Mouse (Mus musculus): ENCODE data around the gene Zbtb20.

Gene Zbtb20

DNA sequence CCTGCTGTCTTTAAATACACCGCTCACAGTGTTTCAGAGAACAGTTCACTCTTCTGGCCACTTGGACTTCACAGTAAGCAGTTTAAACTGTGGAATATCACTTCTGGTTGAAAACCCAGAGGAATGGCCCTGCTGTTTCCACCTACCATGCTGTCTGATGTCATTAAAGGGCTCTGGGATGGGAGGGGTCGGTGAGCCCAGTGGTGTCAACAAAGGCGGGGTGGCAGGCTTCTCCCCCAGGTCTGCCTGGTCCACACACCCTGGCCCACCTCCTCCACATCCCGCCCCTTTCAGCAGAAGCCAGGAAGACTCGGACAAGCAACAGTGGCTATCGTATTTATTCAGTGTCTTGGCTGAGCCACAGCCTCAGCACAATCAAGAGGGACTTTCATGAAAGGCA, 743.6 kb downstream of the Zbtb20 start:
- DNase-seq: no peak

DNA sequence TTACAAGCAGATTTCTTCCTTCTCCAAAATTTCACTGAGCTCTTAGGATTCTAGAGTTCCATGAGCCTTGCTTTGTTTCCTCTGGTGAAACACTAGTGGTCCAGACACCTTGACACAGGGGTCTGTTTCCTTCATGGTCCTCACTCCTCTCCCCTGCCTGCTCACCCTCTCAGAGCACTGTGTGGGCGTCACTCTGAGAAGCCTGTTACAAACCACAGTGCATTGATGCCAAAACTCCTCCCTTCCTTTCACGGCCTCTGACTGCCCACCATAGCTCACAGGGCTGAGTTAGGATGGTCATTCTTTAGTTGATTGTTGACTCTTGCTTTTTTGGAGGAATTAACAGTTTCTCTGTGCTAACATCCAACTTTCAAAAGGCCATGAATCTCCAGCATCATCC, 744.7 kb downstream of the Zbtb20 start:
- DNase-seq: no peak

DNA sequence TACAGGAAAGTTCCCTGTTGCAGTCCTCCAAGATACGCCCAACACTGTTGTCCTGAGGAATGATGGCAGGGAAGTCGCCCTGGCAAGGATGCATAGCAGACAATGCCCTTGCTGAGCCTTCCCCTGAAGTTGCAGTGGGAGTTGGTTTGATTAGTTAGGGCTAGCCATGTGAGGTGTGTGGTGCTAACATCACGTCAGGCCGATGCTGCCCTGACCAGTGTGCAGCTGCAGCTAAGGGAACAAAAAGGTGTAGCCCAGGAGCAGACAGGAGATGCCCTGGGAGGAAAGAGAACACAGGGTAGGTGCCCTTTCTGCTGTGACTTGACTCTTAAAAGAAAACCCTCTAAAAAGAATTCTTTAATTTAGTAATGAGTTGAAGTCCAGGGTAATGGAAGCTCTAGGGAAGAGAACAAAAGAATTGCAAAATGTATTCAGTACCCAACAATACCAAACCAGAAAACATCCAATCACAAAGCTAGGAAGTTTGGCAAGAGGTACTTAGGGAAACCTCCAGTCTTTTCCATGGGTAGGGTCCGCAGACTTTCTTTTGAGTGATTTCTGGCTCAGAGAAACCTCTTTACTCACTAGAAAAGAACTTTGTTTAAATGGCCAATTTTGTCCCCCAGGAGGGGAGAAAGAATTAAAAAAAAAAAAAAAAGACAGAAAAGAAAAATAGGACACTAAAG, 747.8 kb downstream of the Zbtb20 start:
- no peak for DNase-seq

DNA sequence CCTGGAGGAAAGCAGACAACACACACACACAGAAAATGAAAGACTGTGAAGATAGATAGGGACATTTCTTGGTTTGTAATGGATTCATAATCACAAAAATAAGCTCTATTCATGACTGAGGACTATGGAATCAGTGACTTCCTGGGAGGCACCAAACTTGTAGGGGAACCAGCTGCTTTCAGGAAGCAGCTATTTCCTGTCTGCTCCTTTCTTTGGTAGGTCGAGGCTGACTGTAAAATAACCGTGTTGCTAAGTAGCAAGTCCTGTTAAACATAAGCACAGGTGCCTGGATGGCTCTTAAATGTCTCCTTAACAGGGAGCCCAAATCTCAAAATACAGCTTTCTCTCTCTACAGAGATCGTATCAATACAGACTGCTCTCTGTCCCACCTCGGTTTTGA, 749.2 kb downstream of the Zbtb20 start:
- DNase-seq: no peak

DNA sequence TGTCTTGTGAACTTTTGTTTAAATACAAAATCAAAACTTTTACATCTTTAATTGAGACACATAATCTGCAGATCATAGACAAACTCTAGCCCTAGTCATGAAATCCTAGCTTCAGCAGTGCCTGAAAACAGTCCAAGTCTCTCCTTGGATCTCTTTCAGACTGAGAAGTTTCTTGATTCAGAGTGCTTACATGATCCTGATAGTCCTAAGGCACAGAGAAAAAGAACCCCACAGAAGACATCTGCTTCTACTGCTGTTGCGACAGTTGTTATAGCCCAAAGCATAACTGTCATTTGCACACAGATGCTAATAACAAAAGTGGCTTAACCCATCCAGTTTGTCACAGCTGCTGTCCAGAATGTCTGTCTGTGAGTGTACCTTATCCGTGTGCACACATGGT, 749.6 kb downstream of the Zbtb20 start:
- DNase-seq: no peak

DNA sequence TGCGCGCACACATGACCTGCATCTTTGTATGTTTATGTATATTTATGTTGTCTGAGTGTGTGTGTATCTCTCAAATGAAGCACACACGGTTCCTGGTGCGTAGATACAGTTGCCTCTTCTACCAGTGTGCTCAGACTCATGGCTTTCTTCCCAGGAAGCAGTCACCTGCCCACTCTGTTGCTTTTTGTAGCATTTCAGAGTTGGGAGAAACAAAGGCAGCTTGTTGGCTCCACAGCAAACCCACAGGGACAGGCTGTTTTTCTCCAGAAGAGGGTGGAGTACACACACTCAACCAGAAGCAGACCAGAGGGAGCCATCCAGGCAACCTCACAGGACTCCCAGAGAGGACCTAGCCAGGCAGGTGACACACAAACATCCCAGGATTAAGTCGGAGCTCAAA, 750.3 kb downstream of the Zbtb20 start:
- no peak for DNase-seq

DNA sequence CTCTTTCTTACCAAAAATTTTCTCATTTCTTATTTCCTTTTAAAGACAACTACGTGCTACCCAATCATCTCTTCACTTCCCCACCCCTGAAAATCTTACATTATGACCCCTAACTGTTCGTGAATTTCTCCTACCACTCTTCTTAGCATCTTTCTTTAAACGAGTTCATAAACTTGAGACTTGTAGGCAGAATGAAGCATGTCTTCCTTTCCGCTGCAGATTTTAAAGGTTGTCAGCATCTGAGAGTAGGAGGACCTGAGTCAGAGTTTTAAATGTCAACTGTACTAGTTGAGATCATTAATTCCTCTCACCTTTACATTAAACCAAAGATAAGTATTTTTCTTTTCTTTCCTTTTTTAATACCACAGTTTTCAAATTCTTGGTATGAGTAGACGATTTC, 753.0 kb downstream of the Zbtb20 start:
- no peak for DNase-seq

DNA sequence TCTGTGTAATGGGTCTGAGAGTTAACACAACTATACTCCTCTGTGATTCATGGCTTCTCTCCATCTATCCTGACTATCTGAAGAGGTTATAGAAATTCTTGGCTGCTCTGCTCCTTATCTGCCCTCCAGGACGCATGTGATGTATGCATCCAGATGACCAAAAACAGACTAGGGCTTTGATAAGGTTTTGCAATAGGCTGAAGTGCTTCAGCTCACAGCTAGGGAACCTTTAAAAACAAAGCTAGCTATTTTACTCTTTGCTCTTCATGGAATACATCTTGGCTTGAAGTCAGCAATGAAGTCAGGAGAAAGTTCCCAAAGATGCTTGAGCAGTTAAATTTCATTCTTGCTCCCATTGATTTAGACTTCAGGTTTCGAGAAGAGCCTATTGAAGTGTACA, 756.1 kb downstream of the Zbtb20 start:
- DNase-seq: no peak

DNA sequence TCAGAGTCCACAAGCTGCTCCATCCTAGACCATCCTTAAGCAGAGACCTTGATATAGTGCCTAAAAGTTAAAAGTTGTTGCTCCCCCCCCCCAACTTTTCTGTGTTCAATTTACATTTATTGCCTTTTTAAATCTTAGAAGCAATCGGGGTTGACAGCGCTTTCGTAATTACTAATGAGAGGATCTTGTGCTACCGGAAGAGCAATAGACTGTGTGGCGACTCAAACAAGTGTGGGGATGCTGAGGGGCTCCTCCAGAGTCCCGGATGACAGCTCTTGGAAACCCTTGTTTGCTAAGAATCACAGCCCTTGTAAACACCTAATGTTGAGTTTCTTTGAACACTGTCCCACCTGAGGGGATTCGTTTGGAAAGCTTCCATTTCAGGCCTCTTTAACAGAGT, 758.4 kb downstream of the Zbtb20 start:
- DNase-seq: no peak

DNA sequence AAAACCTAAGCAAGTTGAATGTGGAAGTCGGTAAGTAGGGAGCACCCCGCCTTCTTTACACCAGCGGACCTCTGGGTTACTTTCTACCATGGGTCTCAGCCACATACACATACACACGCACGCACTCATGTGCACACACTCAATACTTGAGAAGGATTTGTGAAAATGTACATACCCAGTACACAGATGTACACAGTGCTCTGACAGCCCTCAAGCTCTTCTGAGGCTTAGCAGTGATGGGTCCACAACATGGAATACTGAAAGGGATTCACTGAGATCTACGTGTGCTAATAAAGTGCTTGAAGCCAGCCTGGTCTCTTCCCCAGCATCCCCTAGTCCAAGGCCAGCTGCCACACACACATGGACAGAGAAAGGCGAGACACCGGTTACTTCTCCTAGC, 761.6 kb downstream of the Zbtb20 start:
- no peak for DNase-seq

DNA sequence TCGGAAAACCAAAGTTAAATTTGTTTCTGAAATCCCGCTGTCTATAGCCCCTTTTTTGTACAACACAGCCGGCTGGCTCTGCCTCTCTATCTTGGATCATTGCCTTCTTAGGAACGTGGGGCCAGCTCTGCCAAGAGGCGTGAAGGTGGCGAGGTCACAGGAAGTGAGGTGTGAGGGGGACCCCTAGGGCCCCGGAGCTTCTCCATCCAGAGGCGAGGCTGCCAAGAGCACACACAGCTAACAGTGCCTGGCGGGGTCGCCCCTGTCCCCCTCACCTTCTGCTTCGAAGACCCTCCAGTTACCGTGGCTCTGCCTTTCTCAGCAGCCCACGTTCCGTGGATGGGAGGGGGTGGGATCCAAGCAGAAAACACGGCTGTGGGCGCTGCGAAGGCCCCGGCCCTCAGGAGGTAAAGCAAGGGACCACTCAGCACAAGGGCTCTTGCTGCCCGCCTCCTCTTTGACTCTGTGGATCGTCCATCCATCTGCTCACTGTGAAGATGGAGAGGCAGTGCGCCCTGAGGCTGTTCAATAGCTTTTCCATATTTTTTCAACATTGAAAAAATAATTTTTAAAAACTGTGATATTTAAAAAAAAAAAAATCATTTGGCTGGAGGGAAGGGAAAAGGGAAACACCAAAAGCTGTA, 762.8 kb downstream of the Zbtb20 start:
- DNase-seq: peak in 1 of 2 experiments; percentile 29

DNA sequence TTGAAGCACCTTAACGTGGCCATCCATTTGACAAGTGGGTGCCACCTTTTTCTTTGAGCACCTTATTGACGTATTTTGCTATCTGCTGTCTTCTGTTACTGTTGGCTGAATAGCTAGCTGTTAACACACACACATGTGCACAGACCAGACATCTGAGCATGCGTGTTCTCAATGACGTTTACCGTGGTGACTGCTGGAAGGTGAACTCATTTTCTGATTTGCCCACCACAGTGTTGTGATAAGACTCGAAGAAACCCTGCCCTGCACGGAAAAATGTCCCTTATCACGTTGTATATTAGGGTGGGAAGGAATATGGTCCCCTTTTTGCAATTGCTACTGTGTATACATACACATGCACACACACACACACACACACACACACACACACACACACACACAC, 765.5 kb downstream of the Zbtb20 start:
- no peak for DNase-seq

DNA sequence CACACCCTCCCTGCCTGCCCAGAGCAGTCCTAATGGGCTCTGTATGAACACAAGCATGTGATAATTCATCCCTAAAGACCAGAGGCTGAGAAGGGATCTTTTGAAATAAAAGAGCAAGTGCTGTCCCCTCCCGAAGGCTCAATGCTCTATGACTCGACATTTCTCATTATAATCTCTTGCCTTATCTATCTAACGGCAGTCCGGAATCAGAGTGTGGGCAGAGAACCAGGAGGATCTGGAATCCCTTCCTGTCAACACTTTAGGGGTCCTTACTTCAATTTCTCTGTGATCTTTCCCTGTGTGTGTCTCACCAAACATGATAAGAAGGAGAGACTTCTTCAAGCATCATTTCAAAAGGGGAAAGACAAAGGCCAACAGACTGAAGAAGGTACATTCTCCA, 770.2 kb downstream of the Zbtb20 start:
- no peak for DNase-seq

DNA sequence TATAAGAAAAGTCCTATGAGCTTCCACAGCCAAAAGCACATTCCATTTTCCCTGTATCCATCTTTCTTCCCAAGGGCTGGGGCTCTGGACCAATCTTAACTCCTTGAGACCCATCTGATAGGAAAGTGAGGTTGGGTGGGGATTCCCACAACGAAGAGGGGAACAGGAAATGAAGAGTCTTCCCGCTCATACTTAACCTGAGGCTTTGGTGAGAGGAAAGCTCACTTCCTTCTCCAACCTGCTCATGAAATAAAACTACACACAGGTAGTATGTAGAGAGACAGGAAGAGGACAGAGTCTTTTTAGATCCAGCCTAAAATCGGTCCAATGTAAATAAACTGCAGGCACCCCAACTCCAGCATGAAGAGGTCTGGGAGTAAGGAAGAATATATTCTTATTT, 771.3 kb downstream of the Zbtb20 start:
- DNase-seq: no peak

DNA sequence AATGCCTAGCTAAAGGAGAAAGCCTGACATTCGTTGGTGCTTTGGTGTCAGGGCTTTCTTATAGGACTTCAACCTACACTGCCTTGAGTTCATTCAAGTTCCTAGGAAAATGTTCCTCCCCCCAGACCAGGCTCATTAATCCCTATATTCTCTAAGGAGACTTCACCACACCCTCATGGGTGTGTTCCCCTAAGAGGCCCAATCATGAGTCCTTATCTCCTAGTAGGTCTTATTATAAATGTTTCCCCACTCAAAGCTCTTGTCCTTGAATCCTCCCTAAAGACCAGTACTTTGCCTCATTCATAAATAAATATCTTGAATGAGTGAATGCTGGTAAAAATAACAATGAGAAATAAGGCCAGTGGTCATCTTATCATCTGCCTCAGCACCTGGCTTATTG, 772.0 kb downstream of the Zbtb20 start:
- no peak for DNase-seq

DNA sequence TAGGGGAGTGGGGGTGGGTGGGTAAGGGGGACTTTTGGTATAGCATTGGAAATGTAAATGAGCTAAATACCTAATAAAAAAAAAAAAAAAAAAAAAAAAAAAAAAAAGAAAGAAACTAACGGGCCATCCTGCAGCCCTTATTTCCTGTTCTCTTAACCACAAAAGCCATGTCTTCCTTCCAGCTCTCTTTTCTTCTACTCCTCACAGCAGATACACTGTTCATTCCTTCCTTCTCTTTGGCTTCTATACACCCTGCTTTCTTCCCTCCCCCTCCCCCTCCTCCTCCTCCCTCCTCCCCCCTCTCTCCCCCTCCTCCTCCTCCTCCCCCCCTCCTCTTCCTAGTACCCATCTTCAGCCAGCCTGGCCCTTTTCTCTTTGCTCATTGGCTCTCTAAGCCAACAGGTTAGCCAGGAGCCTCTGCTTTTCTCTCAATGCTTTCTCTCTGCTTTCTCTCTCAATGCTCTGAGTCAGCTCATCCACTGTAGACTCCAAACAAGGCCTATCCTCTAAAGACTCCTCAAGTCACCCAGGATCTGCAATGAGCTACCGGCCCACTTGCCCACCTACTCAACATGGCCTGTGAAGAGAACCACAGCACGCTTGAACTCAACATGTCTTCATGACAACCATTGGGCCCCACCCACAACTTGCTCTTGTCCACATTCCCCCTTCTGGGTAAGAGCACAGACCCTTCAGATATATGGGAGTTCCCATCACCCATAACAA, 774.8 kb downstream of the Zbtb20 start:
- DNase-seq: no peak

DNA sequence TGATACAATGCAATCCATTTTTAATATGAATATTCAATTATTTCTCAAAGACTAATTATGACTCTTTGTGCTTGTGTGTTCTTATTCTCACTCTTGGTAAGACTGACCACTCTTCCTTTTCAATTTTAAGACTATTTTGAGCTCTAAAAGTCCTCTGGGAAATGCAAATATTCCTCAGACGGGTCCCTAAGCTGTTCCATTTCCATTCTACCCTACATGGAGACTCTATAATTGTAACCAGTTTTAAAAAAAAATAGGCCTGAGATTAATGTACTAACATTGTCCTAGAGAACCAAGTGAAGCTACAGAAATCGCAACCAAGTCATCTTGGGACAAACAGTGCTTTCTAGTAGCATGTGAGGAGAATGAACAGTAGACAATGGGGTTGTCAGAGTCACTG, 777.6 kb downstream of the Zbtb20 start:
- DNase-seq: no peak

DNA sequence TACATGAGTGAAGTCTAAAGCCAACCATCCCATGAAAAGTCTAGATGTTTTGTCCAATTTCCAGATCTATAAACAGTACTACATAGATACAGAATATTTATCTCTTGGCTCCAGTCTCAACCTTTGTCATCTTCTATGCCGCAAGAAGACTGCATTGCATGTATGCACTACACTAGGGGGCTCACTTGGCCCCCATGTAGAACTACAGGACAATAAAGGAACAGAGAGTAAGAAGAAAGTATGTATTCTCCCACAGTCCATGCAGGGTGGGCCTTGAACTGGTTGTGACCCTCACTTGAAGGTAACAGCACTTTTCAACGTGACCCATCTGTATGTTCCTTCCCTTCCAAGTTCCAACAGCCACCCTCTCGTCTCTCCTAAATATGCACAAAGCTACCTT, 778.6 kb downstream of the Zbtb20 start:
- DNase-seq: no peak

DNA sequence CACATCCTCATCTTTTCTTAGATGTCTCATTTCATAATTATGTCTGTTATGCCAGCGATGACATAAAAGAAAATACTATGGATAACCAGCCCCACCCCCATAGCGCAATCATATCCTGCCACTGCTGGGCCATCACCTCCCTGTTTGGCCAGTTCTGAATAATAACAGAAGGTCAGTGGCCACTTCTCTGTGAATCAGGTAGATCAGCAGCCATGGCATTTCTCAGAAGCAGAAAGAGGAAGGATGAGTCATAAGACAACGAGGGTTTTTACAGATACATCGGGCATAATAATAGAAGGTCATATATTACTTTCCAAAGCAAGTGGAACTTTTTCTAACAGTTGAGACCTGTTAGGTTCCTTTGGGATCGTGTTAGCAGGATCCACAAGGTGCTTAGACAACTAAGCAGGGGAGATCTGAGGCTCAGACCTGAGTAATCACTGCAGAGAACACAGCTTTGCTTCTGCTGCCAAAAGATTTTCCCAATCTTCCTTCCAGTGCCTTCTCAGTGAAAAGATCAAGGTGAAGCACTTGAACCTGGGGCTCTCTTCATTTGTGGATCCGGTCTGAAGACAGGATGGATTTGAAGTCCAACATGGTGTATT, 779.6 kb downstream of the Zbtb20 start:
- DNase-seq: no peak

DNA sequence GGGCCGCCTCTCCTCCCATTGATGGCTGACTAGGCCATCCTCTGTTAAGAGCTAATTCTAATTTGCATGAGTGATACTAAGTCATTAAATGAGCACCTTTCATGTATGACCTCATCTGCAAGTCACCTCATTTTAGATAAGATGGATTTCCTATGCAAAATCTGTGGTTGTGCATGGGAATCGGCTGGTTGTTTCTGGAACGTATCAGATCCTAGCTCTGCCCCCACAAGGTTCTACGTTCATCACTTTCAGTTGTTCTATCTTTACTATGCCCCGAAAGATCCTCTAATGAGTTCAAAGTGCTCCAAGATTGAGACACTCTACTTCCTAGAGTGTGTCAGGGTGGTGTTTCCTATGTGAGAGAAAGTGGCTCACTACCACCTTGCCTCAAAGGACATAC, 785.9 kb downstream of the Zbtb20 start:
- no peak for DNase-seq

DNA sequence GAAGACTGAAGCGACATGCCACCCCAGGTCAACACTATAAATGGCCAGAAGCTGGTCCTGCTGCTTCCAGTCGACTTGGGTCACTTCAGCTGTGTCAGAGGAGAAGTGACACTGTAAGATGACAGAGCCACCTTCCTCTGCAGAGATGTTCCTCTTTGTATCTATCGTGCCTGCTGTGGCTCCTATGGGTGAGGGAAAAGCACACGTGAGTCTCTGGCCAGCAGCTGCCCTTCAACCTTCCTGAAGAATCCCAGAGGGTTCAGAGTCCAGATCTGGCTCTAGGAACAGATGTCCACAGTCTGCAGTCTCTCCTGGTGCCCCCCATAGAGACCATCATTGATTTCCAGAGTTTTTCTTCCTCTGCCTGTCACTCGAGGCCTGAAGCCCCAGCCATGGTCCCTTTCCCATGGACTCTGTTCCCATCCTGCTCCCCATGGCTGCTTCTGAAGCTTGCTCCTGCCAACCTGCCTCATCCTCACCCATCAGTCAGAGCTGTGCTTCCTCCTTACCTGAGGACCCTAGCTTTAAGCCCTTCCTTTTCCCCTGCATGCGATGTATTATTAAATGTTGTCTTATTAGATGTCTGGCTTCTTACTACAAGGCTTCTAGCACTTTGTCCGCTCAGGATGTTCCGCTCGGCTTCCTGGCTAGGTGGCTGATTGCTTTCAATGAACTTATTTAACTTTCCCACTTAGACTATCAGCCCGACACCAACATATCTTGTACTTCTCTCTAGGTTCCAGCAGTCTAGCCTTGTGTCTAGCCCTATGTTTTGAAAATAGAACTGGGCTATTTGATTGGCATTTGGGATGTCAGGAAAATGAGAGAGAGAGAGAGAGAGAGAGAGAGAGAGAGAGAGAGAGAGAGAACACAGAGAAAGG, 786.7 kb downstream of the Zbtb20 start:
- no peak for DNase-seq

DNA sequence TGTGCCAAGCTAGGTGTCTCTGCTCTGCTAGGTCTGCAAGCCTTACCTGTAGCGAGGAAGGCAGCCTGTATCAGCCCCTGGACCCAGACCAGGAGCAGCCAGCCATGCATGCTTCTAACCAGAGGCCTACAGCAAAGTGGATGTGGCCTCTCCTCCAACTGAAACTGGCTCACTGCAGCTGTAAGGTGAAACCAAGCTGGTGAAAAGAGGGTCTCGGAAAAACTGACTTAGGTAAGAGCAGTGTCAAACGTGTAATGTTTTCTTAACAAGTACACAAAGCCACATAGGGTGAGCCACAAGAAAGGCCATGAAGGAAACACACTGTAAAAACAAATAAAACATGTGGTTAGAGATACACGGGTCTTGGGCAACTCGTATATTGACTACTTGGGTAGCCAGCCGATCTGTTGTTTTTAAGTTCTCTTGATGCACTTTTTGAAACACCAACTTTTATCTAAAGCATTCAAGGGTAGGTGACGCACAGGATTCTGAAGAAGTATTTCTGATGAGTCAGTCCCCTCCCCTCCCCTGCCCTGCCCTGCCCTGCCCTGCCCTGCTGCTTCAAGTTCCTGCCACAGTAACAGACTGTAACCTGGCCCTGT, 788.4 kb downstream of the Zbtb20 start, which contains the start of gene Tigit:
Tigit (minus strand) TSS at position 169 of the 602 bp plus-strand sequence.
- DNase-seq: no peak

All from lung, adult 18-20 months (tissue).